Mouse (Mus musculus) mouse trophoblast stem cell (cell line): Measurements from ENCODE around the gene Actc1.

Experiments
- in situ Hi-C, 2 experiments: fragments of 300-500 bp; cut with MseI, MboI; formaldehyde crosslinking; loops; 2 replicates in 1 of 2; 3 replicates in 1 of 2; pipeline ENCODE4 v1.15.1; 2025

Gene Actc1

DNA sequence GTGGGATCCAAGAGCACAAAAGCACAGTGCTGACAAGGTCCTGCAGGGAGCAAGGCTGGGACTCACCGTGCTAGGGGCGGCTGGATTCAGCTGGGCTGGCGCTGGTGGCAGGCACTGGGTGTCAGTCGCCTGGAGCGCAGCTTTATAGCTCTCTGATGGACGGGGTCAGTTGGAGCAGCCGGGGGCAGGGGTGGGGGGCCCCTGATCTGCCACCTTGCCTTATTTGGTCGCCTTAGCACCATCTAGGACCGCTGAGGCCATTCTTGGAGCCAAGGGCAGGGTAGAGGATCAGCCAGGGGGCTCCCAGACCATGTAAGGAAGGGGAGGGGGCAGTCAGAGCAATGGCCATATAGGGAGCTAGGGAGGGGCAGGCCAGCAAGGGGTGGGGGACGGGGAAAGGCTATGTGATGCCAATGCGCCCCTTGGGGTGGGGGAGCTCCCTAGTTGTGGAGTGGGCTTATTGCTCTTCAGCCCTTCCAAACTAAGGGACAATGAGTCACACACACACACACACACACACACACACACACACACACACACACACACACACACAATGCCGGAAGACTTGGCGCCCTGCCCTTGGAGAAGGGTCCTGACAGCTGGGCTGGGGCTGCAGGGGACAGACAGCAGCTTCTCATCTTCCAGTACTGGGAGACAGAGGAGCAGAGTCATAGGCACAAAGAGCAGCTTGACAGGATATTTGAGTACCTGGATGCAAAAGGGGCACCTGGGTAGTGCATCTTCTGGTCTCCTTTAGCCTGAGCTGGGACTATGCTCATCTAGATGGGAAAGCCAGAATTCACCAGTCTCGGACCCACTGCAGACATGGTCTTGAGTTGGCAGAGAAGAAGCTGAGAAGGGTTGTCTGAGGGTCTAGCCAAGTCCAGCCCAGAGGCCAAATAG lies at the start of gene Actc1:
Gene Actc1 (minus strand): TSS at position 853 of the 903 bp plus-strand sequence.
- in situ Hi-C loops: no loop called here

DNA sequence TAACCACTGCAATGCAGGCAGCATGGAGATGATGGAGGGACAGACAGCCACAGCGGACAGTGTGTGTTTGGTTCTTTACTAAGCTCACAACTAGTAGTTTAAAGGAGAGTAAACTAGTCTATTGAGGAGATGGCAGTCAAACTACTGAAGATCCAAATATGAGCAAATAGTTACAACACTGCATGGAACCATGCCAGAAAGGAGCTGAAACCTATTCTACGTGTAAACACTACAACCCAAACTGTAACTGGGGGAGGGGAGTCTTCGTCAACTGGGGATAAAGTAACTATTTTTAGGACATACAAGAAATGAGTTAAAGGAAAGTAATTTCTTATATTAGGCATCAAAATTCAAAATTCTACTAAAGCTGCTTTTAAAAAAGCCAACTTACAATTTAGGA lies 49.1 kb upstream of the Actc1 start:
- in situ Hi-C loops: no loop called here

DNA sequence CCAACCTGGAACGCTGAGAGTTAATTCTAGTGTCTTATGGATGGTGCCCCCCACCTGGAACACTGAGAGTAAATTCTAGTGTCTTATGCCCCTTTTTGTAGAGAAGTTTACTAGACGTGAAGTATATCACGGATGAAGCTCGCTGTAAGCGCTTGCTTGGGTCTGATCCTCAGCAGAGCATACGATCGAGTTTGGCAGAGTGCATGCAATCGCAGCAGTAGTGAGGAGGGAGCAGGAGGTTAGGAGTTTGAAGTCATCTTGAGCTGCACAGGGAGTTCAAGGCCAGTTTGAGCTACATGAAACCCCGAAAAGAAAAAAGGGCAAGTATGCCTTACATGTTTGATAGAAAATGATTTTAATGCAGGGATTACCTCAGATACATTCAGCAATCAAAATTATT lies 47.5 kb upstream of the Actc1 start:
- in situ Hi-C loops: no loop called here

- in situ Hi-C loops: no loop called here
Observed at GRCm38 (mm10) chr2:114099816-114100215, 46.5 kb upstream of the Actc1 start.

GRCm38 (mm10) chr2:114099109-114099508 lies 45.8 kb upstream of the Actc1 start:
- in situ Hi-C loops: no loop called here

DNA sequence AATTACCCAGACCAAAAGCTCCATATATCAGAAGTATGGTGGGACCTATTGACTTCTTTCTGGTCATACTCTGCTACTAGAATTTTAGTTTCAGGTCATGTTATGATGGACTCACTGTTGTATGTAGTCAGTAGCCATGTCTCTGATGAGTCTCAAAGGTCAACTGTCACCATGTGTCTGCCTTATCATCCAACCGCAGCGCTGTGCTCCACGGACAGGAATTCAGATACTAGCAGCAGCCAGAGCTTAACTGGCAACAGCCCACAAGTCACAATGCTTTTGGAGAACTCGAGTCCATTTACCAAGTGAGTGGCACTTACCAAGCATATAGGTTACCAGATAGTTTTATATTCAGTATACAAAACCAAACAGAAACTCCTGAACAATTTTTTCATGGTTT lies 44.3 kb upstream of the Actc1 start:
- in situ Hi-C loops: no loop called here

DNA sequence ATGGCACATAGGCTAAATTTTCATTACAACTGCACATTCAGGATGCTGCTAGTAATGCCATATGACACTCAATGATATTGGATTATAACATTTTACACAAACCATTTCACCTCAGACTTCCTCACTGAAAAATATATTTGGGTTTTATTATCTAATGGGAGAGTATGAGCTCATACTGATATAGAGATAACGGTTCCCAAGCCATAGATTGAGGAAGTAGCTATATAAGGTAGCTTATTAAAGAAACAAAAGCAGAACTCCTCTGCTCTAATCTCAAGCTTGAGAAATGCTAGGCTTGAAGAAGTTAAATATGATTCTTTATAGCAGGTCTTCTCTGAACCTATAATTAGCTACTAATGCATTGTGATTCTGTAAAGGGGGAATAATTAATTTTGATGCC lies 43.2 kb upstream of the Actc1 start:
- in situ Hi-C loops: no loop called here

DNA sequence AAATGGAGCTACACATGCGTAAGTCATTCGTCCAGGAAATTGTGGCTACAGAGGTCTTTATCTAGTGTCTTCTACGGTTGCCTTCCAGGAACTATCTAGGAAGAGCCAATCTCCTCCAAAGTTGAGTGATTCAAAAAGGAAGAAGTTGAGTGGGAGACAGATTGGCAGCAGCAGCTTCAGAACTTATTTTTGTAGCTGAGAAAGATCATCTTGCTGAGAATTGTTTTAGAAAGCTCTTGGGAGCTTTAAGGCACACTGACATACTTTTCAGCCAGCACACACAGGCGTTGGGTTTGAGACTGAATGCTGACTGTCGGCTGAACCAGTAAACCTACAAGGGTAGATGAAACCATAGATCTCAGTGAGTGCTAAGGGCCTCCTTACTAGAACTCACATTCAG lies 42.0 kb upstream of the Actc1 start:
- in situ Hi-C loops: no loop called here

- in situ Hi-C loops: no loop called here
Observed at GRCm38 (mm10) chr2:114094696-114095095, 41.3 kb upstream of the Actc1 start.

GRCm38 (mm10) chr2:114093577-114093976 lies 40.2 kb upstream of the Actc1 start:
- in situ Hi-C loops: no loop called here

DNA sequence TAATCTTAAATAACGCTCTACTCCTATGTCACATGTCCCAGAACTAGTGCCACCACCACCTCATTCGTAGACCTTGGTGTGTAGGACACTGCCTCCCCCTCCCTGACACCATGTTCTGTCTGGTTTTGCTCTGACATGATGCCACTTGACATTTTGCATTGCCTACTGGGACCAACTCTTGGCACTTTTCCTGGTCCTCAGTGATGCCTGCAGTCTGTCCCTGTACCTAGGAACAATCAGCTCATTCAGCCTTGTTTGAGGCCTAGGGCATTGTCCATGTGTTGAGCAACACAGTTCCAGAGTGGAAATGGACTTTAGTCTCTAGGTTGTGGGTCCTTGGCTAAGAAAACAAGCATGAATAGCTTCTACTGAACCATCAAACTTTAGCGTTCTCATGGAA lies 36.5 kb upstream of the Actc1 start:
- in situ Hi-C loops: no loop called here

GRCm38 (mm10) chr2:114087271-114087670 lies 33.9 kb upstream of the Actc1 start:
- in situ Hi-C loops: no loop called here

- in situ Hi-C loops: no loop called here
Observed at GRCm38 (mm10) chr2:114071876-114072275, 18.5 kb upstream of the Actc1 start.

DNA sequence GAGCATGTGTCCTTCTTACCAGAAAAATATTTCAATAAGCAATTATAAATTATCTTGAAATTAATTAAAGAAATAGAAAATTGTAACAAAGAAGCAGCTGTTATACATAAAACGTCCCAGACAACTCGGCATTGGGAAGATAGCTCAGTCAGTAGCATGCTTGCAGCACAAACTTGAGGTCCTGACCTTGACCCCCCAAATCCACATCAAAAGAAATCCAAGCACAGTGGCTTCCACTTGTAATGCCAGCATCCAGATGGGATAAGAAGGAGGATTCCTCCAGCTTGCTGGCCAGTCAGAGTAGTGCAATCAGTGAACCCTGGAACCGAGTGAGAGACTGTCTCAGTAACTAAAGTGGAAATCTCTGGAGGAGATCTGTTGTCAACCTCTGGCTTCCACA lies 12.9 kb upstream of the Actc1 start:
- in situ Hi-C loops: no loop called here

DNA sequence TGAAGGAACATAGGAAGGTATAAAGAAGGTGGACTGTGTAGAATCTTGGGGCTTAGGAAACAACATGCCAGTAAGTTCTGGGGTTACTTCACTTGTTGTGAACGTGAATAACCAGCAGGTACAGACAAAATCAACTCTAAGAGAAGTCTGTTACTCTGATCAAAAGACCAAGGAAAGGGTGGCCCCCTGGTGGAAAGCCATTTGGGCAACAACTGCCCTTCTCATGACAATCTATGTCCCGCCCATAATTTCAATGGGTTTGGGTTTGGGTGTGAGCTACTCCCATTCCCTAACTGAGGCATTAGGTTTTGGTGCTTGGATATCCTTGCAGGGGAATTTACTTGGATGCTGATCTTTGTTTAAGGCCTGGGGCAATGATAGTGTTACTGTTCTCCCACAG lies 10.7 kb upstream of the Actc1 start:
- in situ Hi-C loops: no loop called here

DNA sequence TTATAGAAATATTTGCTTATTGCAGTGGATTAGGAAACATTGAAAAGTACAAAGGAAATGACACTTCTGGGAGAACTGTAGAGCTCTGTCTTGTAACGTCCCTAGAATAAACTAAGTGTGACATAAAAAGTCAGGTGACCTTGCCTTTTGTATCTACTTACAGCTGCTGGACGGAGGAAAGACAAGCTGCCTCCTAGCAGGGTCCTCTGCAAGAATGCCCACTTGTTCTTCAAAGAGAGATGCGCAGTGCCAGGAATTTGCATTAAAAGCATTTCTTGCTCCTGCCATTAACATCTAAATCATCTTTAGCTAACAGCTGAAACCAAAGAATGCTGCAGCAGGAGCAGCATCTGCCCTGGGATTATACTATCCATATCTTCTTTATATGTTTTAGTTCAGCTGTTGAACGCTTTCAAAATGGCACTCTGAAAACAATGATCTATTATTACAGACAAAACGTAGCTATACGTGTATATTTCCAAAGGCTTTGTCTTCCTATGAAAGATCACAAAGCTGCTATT lies 6.8 kb upstream of the Actc1 start:
- in situ Hi-C loops: no loop called here

DNA sequence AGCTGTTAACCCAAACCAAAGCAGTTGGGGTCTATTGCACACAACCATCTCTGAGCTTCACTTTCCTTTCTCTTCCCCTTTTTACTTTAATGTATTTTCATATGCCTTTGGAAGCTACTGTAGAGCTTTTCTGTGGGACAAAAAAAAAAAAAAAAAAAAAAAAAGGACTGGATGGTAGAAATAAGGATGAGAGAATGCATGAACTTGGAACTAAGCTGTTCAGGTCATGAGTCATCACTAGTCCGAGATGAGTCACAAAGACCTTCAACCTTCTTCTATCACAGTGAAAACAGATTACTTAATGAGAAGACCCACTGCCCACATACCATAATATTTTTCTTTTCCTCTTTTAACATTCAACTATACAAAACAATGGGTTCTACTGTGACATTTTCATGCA lies 6.3 kb upstream of the Actc1 start:
- in situ Hi-C loops: no loop called here

GRCm38 (mm10) chr2:114058226-114058796 lies 5.0 kb upstream of the Actc1 start:
- in situ Hi-C loops: no loop called here

DNA sequence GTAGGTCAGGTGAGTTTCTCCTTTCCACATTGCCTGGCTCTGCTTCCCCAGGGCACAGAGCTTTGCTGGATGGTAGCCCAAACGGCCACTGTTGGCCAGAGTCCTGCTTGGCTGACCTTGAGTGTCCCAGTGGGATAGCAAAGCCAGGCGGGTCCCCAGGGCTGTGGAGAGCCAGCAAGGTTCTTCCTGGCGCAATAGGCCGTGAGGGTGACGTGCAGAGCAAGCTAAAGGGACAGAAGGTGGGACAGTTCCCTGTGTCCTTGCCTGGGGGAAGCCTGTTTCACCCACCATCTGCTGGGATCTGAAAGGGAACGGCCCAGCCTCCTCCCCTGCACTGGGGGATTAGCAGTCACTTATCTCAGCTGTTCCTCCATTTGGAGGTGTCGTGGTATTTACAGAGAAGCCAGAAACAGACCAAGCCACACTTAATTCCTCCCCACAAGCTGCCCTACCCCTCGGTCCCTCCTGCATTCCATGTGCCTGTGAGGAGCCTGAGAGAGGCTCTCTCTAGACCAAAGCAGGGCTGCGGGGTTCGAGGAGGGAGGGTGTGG lies 4.0 kb upstream of the Actc1 start:
- in situ Hi-C loops: no loop called here

DNA sequence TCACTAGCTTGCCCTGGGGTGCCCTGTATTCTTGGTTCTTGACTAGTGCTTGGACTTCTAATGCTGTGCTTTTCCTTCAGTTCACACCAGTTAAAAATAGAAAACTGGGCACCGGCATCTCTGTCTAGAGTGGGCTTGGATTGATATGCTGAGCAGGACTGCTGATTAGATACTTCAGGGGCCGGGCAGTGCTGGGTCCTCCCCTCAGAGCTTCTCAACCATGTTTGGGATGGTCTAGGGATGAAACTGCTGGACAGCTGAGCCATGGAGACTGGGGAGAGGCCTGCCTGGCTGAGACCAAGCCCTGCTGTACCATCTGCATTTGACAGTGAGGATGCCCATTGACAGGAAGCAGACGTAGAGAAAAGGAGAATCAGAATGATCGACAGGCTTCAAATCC lies 781 bp upstream of the Actc1 start:
- in situ Hi-C loops: no loop called here

- in situ Hi-C loops: no loop called here
Observed at GRCm38 (mm10) chr2:114051871-114052241, 1.5 kb downstream of the Actc1 start.

DNA sequence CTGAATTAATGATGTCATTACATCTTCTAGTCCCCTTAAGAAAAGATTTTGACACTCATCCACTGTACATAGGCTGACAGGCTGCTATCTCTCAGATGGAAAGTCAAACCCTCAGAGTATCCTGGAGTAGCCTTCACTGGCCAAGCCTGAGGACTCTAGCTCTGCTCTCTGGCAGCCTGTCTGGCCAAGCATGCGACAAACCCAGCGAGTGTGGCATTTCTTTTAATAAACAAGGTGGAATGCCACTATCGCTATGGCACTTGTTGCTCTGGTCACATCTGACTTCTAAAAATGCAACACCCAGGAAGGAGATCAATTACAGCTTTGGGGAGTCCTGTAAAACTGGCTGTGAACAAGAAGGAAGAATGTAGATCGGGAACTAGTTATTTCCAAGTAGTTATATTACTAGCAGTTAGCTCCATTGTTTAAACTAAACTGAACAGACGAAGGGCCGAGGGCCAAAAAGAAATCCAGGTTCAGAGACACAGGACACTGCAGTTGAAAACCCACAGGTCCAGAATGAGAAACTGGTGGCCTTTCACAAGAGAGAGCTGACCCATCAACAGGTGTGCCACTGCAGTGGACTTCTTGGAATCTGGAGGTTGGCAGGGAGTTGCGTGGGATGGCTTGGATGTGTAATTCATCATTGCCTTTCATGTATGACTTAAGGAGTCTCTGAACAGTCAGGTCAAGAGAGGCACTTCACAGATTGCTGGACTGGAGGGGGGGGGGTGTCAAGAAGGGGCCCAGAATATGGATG lies 2.1 kb downstream of the Actc1 start:
- in situ Hi-C loops: no loop called here
